Mouse (Mus musculus) stomach, postnatal 0 days (tissue): ENCODE results near the gene Gna11.

Source experiments
- CTCF ChIP-seq: IDR thresholded peaks from 2 replicates; pipeline ENCODE4 v1.5.1; 2016; ENCODE audit warnings: antibody characterized with exemption, low read depth, mild to moderate bottlenecking, moderate library complexity
- EP300 ChIP-seq: optimal IDR thresholded peaks from 2 replicates; pipeline ENCODE3; 2016; ENCODE audit warnings: antibody characterized with exemption

GRCm38 (mm10) chr10:81543633-81544032 lies 1.4 kb downstream of the Gna11 start:
- no peak for TF ChIP-seq CTCF
- TF ChIP-seq EP300: no peak
